Mouse (Mus musculus) layer of hippocampus, adult 9-11 months (tissue): ENCODE results near the gene 1700020D05Rik.
A peak's percentile ranks its signal among the peaks of the same experiment; 100 is the strongest.

Experiments used
- DNase-seq: peaks from one replicate; pipeline ENCODE4 v3.0.0; 2022

The 1700020D05Rik gene

GRCm38 (mm10) chr19:5503687-5504086 lies at the start of gene 1700020D05Rik:
Gene 1700020D05Rik, minus strand, starts transcription at chr19:5503787.
- DNase-seq: no peak

- no peak for DNase-seq
Observed at GRCm38 (mm10) chr19:5547471-5548056, 44.0 kb upstream of the 1700020D05Rik start.

- no peak for DNase-seq
Observed at GRCm38 (mm10) chr19:5544031-5544430, 40.4 kb upstream of the 1700020D05Rik start.

DNA sequence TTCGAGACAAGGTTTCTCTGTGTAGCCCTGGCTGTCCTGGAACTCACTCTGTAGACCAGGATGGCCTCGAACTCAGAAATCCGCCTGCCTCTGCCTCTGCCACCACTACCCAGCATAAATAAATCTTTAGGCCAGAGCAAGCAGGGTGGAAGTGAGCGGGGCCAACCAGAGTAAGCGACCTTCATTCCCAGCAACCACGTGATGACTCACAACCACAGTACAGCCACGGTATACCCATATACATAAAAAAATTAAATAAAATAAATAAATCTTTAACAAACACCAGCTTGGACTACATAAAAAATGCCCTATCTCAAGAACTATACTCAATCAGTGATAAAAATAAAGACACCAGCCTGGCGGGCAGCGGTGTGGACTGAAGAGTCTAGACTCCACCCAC lies 39.8 kb upstream of the 1700020D05Rik start:
- no peak for DNase-seq

GRCm38 (mm10) chr19:5538786-5539185 lies 35.2 kb upstream of the 1700020D05Rik start:
- no peak for DNase-seq

GRCm38 (mm10) chr19:5532520-5532919 lies 28.9 kb upstream of the 1700020D05Rik start:
- DNase-seq: no peak

DNA sequence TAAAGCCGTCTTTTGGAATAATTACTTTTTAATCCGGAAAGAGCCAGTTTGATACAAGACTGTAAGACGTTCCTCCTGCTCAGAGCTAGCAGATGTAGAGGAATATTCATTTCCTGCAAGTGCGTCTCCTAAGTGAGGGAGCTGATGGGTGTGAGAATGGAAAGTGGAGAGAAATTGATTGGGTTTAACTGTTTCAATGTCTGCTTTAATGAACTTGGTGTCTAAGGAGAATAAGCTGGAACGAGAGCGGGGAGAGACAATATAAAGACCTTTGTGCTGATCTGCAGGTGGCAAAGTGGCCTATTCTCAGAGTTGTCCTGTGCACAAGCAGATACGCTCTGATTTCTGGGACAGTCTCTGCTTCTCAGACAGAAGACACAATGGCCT lies 26.5 kb upstream of the 1700020D05Rik start:
- no peak for DNase-seq

GRCm38 (mm10) chr19:5529325-5530137 lies 25.9 kb upstream of the 1700020D05Rik start:
- DNase-seq: peak; percentile 88

GRCm38 (mm10) chr19:5525204-5525603 lies 21.6 kb upstream of the 1700020D05Rik start:
- DNase-seq: no peak

- no peak for DNase-seq
Observed at GRCm38 (mm10) chr19:5518721-5519120, 15.1 kb upstream of the 1700020D05Rik start.

DNA sequence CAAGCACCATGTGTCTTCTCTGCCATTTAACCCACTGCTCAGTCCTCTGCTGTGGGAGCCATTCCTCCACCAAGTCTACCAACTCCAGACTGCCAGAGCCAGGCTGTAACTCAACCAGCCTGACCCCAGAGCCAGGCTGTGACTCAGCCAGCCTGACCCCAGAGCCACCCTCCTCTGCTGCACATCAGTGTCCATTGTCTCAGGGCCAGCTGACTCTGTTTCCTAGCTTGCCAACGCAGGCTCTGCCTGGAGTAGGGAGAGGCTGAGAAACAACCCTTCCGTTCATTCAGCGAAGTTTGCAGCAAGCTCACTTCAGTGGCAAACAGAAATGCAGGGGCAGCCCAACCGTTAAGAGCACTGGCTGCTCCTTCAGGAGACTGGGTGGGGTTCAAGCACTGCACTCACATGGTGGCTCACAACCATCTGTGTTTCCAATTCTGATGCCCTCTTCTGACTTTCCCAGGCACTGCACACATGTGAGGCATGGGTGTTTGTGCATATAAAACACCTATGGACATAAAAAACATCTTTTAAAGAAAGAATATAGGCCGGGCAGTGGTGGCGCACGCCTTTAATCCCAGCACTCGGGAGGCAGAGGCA lies 13.4 kb upstream of the 1700020D05Rik start:
- DNase-seq: peak; percentile 79

DNA sequence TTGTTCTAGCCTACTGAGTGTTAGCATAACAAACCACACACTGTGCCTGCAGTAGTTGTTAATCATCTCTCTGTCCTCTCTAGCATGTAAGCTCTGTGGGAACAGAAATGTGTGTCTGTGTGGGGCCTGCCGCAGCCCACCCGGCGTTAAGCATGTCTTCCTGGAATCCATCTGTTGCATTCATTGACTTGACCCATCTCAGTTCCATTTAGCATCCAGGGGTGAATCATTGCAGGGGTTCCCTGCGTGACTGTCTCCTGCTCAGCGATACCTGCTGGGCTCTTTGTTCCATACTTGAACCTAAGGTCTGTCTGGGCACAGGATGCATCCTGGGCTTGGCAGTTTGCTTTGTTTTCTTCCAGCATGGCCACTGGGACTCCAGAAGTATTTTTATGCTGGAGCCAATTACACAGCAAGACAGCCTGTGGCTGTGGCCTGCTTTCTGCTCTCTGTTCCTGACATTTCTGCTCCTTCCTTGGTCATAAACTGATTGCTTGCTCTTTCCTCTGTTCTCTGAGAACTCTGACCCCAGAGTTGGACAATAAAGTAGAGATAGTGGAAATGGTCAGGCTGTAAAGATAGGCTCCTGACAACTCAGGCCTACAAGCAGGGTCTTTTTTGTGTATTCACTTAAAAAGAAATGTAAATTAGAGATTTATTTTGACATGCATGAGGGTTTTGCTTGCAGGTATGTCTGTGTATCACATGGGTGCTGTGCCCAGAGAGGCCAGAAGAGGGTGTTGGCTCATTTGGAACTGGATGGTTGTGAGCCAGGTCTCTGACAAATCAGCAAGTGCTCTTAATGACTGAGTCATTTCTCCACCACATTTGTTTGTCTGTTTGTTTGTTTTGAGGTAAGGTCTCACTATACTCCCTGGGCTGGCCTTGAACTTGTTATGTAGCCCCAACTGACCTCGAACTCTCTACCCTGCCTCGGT lies 12.5 kb upstream of the 1700020D05Rik start:
- DNase-seq: no peak

GRCm38 (mm10) chr19:5513005-5513349 lies 9.4 kb upstream of the 1700020D05Rik start:
- no peak for DNase-seq

GRCm38 (mm10) chr19:5512091-5513004 lies 8.8 kb upstream of the 1700020D05Rik start:
- DNase-seq: no peak

DNA sequence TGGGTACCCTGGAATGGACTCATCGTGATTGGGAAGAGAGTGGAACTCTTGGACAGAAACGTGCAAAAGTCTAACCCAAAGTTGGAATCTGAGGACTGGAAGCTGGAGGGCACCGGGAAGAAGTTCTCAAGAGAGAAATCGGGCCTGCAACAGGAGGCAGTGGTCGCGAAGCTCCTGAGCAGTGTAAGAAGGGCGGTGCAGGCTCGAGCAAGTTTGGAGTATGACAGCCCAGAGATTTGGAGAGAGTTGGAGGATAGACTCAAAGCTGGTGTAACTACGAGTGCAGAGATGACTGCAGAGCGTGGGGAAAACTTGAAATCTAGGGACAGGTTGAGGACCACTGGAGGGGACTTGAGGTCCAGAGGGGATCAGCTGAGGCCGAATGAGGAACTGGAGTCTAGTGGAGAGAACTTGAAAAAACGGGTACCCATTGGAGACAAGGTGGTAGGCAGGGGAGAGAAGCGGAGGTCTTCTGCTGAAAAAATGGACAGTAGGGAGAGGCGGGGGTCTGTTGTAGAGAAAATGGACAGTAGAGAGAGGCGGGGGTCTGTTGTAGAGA lies 7.6 kb upstream of the 1700020D05Rik start:
- no peak for DNase-seq

- peak; percentile 100 for DNase-seq
Observed at GRCm38 (mm10) chr19:5510031-5511026, 6.7 kb upstream of the 1700020D05Rik start, which contains the start of gene Snx32. Gene Snx32, minus strand, starts transcription at chr19:5510538.

- no peak for DNase-seq
Observed at GRCm38 (mm10) chr19:5500330-5500875, 3.2 kb downstream of the 1700020D05Rik start.

- DNase-seq: no peak
Observed at GRCm38 (mm10) chr19:5496052-5496370, 7.6 kb downstream of the 1700020D05Rik start.

GRCm38 (mm10) chr19:5495353-5496051 lies 8.1 kb downstream of the 1700020D05Rik start:
- DNase-seq: no peak
